Mouse (Mus musculus) urinary bladder, postnatal 36 days (tissue): ENCODE measurements around the gene Myo5a.

Source experiments
- DNase-seq, 2 experiments: peaks; one replicate each; pipeline ENCODE4 v3.0.0; 2022; ENCODE audit warnings: low spot score in 2 of 2, mixed read lengths in 1 of 2

Gene Myo5a

DNA sequence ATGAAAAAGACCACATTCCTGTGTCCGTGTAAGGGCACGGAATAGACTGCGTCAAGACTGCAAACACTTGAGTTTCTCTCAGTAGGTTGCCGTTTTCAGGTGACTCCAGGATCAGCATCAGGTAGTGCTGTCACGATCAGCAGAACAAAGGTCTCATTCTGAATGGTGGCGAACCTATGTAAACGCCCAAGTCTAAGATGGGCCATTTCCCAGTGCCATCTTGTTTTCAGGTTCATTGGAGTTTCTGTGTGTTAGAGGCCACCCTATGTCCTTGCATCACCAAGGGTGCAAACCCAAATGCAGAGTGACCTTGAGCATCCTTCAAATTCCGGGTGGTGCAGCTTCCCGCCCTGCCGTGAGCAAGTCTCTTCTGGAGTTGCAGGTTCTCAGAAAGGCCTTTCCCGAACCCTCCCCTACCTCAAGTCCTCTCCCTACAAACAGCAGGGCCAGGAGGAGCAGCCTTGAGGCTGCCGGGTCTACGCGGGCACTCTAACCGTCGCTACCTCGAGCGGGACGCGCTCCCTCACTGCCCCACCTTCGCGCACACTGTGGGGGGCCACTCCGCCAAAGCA, at the start of gene Myo5a:
Gene Myo5a (plus strand): TSS at position 559 of the 572 bp plus-strand sequence.
- DNase-seq: no peak

DNA sequence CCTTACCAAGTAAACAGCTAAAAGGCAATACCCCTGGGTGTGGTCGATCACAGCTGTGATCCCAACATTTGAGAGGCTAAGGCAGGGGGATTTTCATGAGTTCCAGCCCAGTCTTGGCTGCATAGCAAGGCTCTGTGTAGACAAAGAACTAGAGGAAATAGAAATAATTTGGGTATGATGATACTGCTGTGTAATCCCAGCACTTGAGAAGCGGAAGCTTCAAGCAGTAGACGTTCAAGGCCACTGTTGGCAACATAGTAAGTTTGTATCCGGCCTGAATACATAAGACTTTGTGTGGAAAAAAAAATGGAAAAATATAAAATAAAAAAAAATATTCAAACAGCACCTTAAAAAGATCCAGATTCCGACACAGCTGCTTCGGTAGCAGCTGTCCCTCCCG, 48.3 kb upstream of the Myo5a start:
- no peak for DNase-seq

DNA sequence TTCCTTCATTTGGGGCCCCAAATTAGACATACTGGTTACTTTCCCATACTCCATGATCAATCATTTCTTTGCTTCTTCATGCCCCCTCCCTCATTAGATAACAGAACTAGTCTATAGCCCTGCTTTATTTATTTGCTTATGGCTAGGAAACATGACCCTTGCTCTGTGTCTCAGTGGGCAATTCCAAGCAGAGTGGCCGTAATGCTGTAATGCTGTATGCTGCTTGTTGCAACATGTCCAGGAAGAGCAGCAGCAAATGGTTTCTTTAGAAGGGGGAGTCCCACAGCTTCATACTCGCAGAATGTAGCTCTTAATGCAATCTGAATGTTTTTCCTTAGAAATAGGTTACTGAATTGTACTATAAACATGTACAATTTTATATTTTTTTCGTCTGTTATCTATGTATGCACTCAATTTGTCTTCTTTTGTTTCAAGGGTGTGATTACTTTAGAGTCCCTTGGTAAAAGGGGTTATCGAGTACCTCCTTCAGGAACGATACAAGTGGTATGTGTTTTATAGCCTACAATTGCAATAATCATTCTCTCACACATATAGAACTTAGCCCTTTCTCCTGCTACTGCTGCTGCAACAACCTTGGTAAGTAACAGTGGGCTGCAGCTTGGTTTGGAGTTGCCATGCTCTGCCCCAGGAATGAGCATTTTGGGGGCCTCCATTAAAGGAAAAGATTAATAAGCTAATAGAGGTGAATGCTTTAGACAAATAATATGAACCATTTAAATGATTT, 47.5 kb upstream of the Myo5a start:
- no peak for DNase-seq

DNA sequence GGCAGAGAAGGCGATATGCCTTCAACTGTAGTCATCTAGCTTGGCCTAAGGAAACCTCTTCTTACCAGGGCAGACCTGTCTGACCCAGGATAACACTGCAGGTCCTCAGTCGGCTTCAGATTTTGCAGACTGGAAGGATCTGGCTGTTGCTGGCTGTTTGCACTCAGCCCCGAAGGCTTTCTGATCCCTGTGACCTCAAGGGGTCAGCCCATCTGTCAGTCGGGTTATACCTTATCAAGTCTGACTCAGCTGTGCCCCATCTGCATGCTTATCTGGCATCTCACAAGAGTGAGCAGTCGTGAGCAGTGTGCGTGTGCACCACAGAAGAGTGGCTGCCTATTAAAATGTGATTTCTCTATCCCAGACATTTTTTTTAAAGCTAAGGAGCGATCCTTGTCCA, 46.7 kb upstream of the Myo5a start:
- no peak for DNase-seq

DNA sequence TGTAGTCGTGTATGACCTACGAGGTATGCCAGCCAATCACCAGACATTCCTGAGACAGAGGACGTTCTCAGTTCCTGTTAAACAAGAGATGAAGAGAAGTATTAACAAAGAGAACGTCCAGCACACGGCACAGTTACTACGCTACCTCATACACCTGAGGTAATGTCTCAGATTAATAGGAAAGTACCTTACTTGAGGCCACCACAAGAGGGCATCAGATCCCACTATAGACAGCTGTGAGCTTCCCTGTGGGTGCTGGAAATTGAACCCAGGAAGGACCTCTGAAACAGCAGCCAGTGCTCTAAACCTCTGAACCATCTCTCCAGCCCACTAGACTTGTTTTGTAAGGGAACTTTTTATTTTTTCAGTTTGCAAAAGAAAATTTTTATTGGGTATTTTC, 45.1 kb upstream of the Myo5a start:
- no peak for DNase-seq

DNA sequence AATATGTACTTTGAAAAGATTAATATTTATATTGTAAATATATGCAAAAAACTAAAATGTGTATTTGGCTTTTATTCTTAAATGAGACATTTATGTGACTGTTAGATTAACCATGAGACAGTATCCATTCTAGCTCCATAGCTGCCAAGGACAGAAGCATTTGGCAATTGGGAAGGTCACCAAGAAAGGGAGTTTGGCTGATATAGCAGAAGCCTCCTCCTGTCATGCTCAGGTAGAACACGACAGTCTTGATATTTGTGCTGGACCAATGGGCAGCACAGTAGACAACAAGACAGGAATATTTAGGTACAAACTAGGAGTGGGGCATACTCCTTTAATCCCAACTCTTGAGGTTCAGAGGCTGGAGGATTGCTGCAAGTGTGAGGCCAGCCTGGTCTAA, 38.4 kb upstream of the Myo5a start:
- no peak for DNase-seq

DNA sequence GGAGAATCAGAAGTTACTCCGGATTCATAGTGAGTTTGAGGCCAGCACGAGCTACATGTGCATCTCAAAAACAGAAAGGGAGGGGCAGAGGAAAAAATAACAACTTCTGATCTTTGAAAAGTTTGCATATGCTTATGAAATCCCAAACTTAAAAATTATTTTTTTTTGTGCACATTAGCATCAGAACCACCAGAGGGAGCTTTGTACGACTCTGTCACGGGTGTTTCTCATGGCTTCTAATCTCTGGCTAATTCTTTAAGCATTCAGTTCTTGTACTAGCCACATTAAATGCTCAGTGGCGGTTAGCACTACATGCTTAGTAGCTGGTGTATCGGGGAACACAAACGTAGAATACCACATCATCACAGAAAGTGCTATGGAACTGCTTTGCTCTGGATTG, 37.7 kb upstream of the Myo5a start:
- DNase-seq: no peak

DNA sequence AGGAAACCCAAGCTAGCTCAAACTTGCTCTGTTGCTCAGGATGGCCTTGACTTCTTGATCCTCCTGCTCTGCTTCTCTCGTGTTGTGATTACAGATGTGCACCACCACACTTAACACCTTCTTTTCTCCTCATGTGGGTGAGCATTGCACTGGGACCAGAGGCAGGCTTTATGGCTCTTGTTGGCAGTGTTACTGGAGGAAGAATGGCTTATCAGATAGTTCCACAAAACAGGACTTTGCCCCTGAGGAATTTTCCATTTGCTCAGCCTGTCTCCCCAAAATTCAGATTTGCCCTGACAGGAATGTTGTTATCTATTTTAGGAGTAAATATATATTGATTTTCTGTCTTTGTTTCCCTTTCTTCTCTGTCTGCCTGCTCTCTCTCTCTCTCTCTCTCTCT, 36.1 kb upstream of the Myo5a start:
- no peak for DNase-seq

DNA sequence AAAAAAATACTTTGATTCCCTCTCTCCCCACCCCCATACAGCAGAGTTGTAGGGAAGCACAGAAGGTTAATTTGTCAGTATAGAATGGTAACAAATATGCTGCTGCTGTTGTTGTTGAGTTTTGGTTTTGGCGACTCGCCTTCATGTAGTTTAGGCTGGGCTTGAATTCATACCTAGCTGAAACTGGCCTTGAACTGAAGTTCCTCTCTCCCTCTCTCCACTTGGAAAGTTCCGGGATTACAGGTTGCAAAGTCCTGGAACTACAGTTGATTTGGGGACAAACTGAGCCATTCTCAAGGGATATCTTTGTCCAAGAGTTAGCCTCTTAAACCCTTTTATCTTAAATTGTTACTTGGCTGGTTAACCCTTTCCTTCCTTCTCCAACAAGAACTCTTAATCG, 34.9 kb upstream of the Myo5a start:
- no peak for DNase-seq

DNA sequence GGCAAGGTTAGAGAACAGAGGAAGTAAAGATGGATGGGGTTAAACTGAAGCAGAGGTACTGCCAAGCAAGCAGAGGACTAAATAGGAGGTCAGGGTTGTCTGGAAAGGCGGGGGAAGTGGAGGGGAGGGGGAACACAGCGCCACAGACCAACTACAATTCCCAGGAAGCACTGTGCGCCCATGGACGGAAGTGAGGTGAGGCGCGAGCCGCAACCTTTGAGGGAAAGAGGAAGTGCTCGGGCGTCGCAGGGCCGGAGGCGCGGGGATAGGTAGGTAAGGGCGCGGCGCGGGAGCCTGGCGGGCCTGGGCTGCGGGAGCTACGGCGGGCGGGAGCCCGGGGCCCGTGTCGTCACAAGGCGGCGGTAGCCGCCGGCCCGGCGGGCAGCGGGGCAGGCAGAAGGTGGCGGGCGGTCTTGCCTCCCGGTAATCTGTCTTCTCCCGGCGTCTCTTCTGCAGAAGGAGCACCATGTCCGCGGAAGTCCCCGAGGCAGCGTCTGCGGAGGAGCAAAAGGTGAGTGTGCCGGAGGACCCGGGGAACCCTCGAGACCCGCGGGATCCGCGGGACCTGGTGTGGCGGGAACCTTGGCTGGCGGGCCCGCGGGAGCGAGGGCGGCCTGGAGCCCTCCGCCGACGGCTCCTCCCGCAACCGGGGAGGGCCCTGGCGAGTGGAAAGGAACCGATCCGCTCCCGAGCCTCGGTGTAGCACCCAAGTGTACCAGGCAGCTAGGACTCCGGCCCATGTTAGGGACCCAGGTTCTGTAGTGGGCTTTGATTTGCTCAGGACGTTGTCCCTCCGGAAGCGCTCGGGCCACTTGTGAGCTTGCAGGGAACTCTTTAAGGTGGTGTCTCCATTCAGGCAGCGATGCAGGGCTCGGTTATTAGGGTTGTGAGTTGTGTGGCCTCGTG, 33.1 kb upstream of the Myo5a start, which contains the start of gene Arpp19:
Gene Arpp19 (plus strand): TSS at position 164 of the 906 bp plus-strand sequence.
- DNase-seq: peak; percentile 65 to 84

DNA sequence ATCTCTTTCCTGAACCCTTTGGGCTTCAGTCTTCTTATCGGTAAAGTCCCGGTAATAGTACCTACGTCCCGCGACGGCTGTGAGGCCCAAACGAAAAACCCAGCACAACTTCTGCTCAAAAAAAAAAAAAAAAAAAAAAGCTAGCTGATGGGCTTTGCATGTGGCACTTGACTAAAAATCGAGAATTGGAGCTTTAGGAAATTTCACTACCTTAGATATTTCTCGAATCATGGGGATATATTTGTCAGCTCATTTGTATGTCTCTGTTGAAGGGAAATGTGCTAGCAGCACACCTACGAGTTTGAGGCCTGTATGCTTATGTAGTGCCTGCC, 32.5 kb upstream of the Myo5a start:
- no peak for DNase-seq

DNA sequence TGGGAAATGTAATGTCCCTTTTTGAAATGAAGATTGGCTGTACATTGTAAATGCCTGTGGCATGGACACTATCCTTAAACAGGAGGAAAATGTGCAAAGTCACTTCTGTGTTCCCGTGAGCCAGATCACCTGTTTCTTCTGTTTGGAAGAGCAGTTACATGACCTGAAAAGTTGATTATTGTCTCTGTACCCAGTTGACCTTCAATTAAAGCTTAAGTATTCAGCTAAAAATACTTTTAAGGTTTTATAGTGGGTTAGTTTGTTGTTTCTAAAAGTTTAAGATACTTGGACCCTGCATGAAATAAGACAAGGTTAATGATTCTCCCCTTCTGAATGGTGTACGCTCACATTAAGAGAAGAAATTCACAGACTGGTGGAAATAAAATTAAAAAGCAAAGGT, 30.2 kb upstream of the Myo5a start:
- no peak for DNase-seq

DNA sequence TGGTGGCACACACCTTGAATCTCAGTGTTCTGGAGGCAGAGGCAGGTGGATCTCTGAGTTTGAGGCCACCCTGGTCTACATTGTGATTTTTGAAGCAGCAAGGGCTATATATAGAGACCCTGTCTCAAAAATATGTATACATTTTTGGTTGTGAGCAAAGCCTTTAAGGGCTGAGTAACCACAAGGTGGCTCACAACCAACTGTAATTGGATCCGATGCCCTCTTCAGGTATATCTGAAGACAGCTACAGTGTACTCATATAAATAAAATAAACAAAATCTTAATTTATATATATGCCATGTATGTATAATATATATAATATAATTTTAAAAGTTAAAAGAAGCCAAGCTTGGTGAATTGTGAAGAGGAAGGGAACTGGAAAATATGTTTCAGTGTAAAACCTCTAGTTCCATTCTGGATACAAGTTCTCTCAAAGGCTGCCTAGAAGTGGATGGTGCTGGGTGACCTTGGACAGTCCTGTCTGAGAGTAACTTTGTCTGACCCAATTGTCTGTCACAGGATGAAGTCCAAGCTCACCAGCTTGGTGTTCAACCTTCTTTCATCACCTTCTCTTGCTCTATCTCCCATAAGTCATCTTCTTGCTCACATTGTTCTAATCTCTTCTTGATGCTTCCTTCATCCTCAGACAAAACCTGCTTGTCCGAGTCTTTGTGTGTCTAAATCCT, 28.8 kb upstream of the Myo5a start:
- DNase-seq: no peak

DNA sequence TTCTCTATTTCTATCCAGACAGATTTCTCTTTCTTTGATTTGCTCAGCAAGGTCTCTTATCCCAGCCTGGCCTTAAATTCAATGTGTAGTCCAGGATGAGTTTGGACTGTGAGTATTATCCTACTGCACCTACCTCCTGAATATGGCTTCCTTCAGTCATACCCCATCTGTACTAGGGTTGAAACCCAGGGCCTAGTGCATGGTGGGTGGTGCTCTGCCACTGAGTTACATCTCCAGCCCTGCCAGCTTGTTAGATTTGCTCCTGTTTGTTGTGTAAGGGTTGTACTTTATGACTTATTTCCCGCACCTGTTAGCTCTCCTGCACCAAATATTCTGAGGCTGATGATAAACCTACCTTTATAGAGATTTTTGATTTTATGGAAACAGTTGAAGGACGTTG, 27.6 kb upstream of the Myo5a start:
- no peak for DNase-seq

DNA sequence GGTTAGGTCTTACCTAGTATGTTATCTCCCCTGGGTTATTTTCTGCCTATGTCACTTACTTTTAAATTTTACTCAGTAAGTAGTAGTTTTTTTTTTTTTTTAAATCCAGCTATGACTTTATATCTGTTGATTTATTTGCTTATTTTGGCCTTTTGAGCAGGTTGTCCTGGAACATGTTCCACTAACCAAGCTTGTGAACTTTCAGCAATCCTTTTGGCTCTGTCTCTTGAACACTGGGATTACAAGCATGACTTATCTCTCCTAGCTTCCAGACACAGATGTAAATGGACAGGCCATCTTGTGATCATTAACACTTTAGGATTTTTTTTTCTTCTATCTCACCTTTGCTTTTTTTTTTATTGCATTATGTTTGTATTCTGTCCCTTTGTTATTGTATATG, 23.7 kb upstream of the Myo5a start:
- DNase-seq: no peak

DNA sequence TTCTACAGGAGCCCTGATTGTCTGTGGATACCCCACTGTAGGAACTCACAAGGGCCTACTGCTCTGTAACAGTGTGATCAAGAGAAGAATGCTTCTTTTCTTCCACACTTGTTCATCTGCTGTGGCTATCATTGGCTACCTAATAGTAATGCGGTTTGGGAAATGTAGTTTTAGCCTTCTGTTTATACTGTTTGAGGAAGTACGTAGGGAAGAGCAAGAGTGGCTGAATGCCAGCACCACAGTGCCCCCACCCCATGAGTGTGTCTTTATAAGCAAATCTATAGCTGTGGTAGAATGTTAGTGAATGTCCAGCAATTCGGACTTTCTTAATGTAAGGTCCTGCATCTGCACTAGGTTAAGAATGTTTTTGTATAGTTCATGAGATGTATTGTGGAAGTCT, 21.7 kb upstream of the Myo5a start:
- no peak for DNase-seq

DNA sequence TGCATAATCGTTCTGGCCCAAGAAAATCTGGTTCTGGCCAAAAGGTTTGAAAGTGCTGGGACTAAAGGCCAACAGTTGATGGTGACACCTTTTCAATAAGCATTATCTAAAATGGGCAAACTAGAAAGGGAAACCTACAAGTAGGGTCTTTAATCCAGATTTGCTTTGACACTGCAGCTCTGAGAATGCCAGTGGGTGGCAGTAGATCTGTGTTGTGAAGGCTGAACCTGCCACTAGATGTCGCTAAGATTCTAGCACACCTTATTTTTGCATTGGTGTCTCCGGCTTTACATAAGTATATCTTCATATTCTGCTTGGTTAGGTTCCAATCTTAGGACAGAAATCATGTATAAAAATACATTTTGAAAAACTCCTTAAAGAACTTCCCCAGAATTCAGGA, 20.8 kb upstream of the Myo5a start:
- DNase-seq: peak; percentile 39 to 56

DNA sequence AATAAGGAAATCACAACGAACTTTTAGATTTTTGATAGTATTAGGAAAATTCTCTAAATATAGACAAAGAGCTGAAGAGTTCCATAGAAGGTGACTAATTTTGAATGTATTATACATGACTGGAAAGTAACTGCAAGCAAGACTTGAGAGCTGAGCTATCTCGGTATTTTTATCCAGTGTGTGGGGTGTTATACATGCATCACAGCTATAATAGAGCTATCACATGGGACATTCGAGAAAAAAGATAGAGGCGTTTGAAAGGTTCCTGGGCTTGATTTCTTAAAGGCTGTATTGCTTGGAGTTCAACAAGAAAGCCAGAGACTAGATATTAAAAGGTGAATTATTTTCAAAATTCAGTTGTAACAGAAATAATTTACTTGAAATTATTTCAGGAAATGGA, 19.0 kb upstream of the Myo5a start:
- DNase-seq: no peak

DNA sequence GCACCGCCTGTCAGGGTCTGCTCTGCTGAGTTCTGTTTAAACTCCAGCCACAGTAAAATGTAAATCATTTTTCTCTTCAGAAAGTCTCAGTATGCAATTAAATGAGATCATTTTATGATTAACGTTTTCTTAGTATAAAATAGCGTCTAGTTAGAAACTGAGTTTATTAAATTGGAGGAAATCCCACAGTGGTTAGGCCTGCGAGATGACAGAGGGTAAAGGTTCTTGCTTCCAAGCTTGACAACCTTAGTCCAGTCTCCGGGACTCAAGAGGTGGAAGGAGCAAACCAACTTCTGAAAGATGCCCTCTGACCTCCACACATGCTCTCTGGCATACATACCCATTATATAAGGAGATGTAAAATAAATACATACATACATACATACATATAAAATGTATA, 15.8 kb upstream of the Myo5a start:
- no peak for DNase-seq

DNA sequence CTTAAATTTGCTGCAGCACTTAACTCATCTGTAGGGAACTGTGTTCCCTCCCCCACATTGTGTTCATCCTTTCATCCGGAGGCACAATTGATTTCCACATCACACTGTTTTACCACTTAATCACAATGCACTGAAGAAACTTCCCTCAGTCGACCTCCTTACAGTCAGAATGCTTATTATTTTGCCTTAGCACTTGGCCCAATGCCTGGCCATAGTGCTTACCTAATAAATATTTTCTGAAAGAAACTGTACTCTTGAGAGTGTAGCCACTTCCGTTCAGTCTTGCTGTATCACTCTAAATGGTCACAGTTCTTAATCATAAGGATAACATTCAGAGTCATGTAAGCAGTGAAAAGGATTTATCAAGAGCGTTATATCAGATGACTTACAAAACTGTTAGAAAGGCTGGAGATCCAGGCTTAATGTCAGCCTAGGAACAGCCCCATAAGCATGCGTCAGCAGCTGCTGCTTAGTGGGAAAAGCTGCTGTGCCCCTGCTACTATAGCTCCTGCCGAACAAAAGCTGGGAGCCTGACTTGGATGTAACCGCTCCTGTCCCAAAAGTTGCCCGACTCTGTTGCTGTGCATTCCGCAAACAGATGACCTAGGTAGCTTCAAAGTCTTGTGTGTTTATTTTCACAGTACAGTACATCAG, 6.0 kb upstream of the Myo5a start:
- DNase-seq: no peak

DNA sequence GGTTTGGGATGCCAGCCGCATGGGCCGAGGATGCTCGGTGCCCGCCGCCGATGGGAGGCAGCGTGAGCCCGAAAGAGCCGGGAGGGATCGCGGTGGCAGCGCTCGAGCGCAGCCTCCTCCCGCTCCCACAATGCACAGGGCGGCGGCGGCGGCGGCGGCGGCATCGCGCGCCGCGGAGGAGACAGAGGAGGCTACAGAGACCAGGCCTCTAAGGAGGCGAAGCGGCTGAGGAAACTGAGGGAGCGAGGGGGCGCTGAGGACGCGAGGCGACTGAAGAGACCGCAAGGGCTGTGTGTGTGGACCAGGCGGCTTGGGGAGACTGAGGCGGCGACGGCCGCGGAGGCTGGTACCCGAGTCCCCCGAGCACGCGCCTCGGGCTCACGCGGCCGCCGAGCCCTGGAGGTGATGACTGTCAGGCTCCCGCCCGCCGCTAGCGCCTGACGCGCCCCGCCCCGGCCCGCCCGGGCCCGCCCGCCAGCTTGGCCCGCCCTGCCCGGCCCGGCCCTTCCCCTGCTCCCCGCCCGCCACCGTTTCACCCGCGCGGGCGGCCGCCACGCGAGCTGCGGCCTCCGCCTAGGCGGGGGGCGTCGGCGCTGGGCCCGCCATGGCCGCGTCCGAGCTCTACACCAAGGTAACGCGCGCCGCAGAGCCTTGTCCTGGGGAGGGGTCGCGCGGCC, 352 bp downstream of the Myo5a start:
- DNase-seq: peak; percentile 73 to 79
